Mouse (Mus musculus): Measurements from ENCODE around the gene Nova2. TPM values are rescaled to one million over a fixed set of nuclear protein-coding genes. Genes with fewer than 3 reads are reported as not detected.

The Nova2 gene
- polyA plus RNA-seq, 1 experiment from 2014 or later, result 0.29 TPM

DNA sequence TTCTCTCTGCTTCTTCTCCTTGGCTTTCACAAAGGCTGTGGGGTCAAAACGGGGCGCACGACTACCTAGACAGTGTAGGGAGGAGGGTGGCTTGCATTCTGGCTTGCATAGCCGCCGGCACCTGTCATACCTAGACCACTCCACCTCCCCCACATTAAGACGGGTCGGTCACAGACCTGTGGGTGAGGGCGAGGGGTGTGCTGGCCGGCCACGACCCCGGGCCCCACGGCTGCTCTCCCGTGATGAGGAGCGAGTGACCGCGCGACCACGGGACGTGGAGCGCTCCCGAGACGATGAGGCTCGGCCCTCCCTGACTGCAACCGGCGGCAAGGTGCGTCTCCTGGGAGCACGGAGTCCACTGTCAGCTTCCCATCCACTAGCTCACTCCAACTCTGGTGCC, 32.7 kb upstream of the Nova2 start:
- DNase-seq (ENCODE audit: low spot score) (peak; percentile 28), ATAC-seq (ENCODE audit: insufficient number of reproducible peaks, low FRiP score, low TSS enrichment, low read depth) (0 out of 2 replicates have a peak, but pooled peaks have one; percentile 35)
- Histone ChIP-seq H3K36me3 (ENCODE audit: control insufficient read depth, insufficient read depth, low read length) (no peaks in the 10 kb centered on the region), H3K4me3 (ENCODE audit: low read depth, low read length) (no peak overlapping the region), H3K4me2 (ENCODE audit: low read depth, severe bottlenecking) (peak overlapping the region; percentile 79; the same call in 1 of the 2 replicates), H3K27ac (replicated peaks; ENCODE audit: low read depth, low read length) (no peak overlapping the region), H3K4me1 (ENCODE audit: control insufficient read depth, insufficient read depth, low read length) (peaks cover 11% of the 10 kb centered on the region), H3K9me3 (ENCODE audit: control insufficient read depth, low read length) (no peaks in the 10 kb centered on the region), H3K27me3 (ENCODE audit: control insufficient read depth, insufficient read depth, low read length) (peaks cover 6% of the 10 kb centered on the region), H3K9ac (ENCODE audit: low read length) (no peak overlapping the region)
- 30% methylated on average over 27 of the region's 27 CpGs for WGBS

DNA sequence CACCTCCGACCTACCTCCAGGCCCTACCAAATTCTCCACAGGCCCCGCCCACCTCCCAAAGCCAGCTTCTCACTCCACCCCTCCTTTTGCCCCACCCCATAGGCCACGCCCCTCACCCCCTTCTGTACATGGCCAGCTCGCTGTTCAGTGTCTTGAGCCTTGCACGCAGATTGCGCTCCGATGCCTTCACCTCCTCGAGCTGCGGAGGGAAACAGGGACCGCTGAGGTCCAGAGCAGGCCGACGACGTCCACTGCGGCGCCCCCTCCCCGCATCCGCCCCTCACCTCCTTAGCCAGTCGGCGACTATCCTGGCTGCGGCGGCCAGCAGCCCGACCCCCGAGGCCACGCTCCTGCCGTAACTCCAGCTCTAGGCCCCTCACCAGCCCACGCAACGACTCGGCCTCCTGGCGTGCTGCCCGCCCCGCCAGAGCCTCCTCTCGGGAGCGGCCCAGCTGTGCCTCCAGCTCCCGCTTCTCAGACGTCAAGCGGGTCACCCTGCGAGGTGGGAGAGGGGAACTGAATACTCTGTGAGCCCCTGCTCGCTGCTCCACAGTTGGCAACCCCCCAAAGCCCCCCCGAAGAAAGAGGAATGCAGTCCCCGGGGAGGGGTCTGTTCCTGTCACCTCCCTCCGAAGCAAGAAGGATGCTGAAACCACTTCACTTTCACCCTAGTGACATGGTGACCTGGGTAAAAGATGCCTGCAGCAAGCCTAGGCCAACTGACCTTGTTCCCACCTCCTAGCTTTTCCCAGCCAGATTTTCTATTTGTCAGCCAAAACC, 31.8 kb upstream of the Nova2 start:
- no peaks in the 10 kb centered on the region for H3K9me3 ChIP-seq (ENCODE audit: control insufficient read depth, low read length)
- ATAC-seq (ENCODE audit: insufficient number of reproducible peaks, low FRiP score, low TSS enrichment, low read depth) (peak; percentile 63; the same call in 1 of the 2 replicates), DNase-seq (ENCODE audit: low spot score) (peak; percentile 80)
- peaks cover 11% of the 10 kb centered on the region for H3K4me1 ChIP-seq (ENCODE audit: control insufficient read depth, insufficient read depth, low read length)
- H3K4me2 ChIP-seq (ENCODE audit: low read depth, severe bottlenecking), result peak overlapping the region; percentile 79
- peak overlapping the region; percentile 64 for H3K9ac ChIP-seq (ENCODE audit: low read length)
- no peaks in the 10 kb centered on the region for H3K36me3 ChIP-seq (ENCODE audit: control insufficient read depth, insufficient read depth, low read length)
- peaks cover 6% of the 10 kb centered on the region for H3K27me3 ChIP-seq (ENCODE audit: control insufficient read depth, insufficient read depth, low read length)
- WGBS, result under 1% methylated on average over 40 of the region's 41 CpGs
- no peak overlapping the region for H3K27ac ChIP-seq (replicated peaks; ENCODE audit: low read depth, low read length)
- peak overlapping the region; percentile 32 for H3K4me3 ChIP-seq (ENCODE audit: low read depth, low read length)

DNA sequence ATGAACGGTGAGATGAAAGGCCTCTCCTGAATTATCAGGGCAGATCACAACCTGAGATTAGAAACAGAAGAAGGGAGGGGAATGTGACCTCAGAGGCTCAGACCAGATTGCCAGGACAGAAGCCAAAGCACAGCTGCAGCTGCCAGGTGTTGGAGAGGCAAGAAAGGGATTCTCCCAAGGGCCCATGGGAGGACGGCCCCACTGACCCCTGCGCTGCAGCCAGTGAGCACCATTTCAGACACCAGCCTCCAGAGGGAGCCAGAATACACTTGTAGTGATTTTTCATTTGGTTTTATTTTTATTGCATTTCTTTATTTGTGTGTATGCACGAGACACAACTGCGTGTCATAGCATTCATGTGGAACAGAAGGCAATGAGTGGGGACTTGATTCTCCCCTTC, 29.2 kb upstream of the Nova2 start:
- Histone ChIP-seq H3K9me3 (ENCODE audit: control insufficient read depth, low read length) (no peaks in the 10 kb centered on the region), H3K4me1 (ENCODE audit: control insufficient read depth, insufficient read depth, low read length) (peaks cover 11% of the 10 kb centered on the region), H3K27me3 (ENCODE audit: control insufficient read depth, insufficient read depth, low read length) (peaks cover 6% of the 10 kb centered on the region), H3K36me3 (ENCODE audit: control insufficient read depth, insufficient read depth, low read length) (no peaks in the 10 kb centered on the region), H3K4me2 (ENCODE audit: low read depth, severe bottlenecking) (no peak overlapping the region), H3K27ac (replicated peaks; ENCODE audit: low read depth, low read length) (no peak overlapping the region), H3K4me3 (ENCODE audit: low read depth, low read length) (no peak overlapping the region), H3K9ac (ENCODE audit: low read length) (no peak overlapping the region)
- DNase-seq (ENCODE audit: low spot score) (peak; percentile 50), ATAC-seq (ENCODE audit: insufficient number of reproducible peaks, low FRiP score, low TSS enrichment, low read depth) (no peak)
- WGBS, result 54% methylated on average over 5 of the region's 5 CpGs

DNA sequence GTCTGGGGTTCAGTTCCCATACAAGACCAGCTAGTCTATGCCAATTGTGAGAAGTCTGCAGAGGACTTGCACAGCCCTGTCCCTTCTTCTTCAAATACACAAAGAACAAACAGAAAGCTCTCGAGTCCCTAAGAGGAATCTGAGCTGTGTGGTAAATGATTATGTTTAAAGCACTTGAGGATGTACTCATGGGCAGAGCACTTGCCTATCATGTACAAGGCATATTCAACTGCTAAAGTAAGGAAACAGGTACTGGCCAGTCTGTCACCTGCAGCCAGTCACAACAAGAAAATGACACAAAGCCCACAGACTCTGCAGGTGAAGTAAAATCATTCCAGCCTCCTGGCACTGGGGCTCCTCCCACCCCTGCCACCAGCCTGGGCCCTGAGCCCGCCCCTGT, 25.2 kb upstream of the Nova2 start:
- H3K9ac ChIP-seq (ENCODE audit: low read length), result no peak overlapping the region
- DNase-seq (ENCODE audit: low spot score) (no peak), ATAC-seq (ENCODE audit: insufficient number of reproducible peaks, low FRiP score, low TSS enrichment, low read depth) (no peak)
- no peaks in the 10 kb centered on the region for H3K27me3 ChIP-seq (ENCODE audit: control insufficient read depth, insufficient read depth, low read length)
- WGBS, result 92% methylated on average over 2 of the region's 2 CpGs
- H3K36me3 ChIP-seq (ENCODE audit: control insufficient read depth, insufficient read depth, low read length), result no peaks in the 10 kb centered on the region
- no peak overlapping the region for H3K4me3 ChIP-seq (ENCODE audit: low read depth, low read length)
- no peaks in the 10 kb centered on the region for H3K4me1 ChIP-seq (ENCODE audit: control insufficient read depth, insufficient read depth, low read length)
- H3K4me2 ChIP-seq (ENCODE audit: low read depth, severe bottlenecking), result no peak overlapping the region
- no peak overlapping the region for H3K27ac ChIP-seq (replicated peaks; ENCODE audit: low read depth, low read length)
- no peaks in the 10 kb centered on the region for H3K9me3 ChIP-seq (ENCODE audit: control insufficient read depth, low read length)

DNA sequence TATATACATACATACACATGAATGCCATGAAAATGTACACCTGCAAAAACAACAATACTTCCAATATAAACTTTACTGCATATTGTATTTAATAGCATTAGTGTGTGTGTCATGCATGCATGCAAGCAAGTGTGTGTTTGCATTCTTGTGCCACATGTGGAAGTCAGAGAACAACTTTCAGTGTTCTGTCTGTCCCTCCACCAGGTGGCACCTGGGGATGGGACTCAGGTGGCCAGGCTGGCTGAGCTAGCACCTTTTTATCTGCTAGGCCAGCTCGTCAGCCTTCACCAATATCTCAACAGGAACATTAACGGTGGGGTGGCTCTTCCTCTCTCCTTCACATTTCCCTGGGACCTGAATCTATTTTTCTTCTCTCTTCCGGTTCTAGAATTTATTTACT, 23.2 kb upstream of the Nova2 start:
- Histone ChIP-seq H3K27ac (replicated peaks; ENCODE audit: low read depth, low read length) (no peak overlapping the region), H3K9ac (ENCODE audit: low read length) (no peak overlapping the region), H3K4me2 (ENCODE audit: low read depth, severe bottlenecking) (no peak overlapping the region), H3K27me3 (ENCODE audit: control insufficient read depth, insufficient read depth, low read length) (no peaks in the 10 kb centered on the region), H3K4me1 (ENCODE audit: control insufficient read depth, insufficient read depth, low read length) (no peaks in the 10 kb centered on the region), H3K36me3 (ENCODE audit: control insufficient read depth, insufficient read depth, low read length) (no peaks in the 10 kb centered on the region), H3K4me3 (ENCODE audit: low read depth, low read length) (no peak overlapping the region), H3K9me3 (ENCODE audit: control insufficient read depth, low read length) (no peaks in the 10 kb centered on the region)
- no peak for ATAC-seq (ENCODE audit: insufficient number of reproducible peaks, low FRiP score, low TSS enrichment, low read depth)
- 79% methylated on average over 3 of the region's 3 CpGs for WGBS
- DNase-seq (ENCODE audit: low spot score), result no peak

DNA sequence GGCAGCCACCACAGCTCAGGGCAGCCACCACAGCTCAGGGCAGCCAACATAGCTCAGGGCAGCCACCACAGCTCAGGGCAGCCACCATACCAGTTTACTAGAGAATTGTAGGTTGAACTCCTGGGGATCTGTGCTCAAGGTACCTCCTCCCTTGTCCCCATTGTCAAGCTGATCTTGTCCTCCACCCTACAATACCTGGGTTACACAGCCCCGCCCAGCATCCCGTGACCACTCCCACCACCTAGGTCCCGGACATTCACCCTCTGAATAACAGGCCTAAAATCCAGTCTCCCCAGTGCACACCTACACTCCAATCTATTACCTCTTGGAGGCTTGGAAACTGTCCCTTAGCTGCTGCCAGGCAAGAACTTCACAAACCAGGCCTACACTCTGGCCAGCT, 20.7 kb upstream of the Nova2 start:
- H3K4me3 ChIP-seq (ENCODE audit: low read depth, low read length), result no peak overlapping the region
- H3K9ac ChIP-seq (ENCODE audit: low read length), result no peak overlapping the region
- no peak for DNase-seq (ENCODE audit: low spot score)
- H3K9me3 ChIP-seq (ENCODE audit: control insufficient read depth, low read length), result no peaks in the 10 kb centered on the region
- H3K27ac ChIP-seq (replicated peaks; ENCODE audit: low read depth, low read length), result no peak overlapping the region
- no peaks in the 10 kb centered on the region for H3K27me3 ChIP-seq (ENCODE audit: control insufficient read depth, insufficient read depth, low read length)
- H3K36me3 ChIP-seq (ENCODE audit: control insufficient read depth, insufficient read depth, low read length), result no peaks in the 10 kb centered on the region
- H3K4me1 ChIP-seq (ENCODE audit: control insufficient read depth, insufficient read depth, low read length), result no peaks in the 10 kb centered on the region
- 70% methylated on average over 3 of the region's 3 CpGs for WGBS
- no peak overlapping the region for H3K4me2 ChIP-seq (ENCODE audit: low read depth, severe bottlenecking)
- no peak for ATAC-seq (ENCODE audit: insufficient number of reproducible peaks, low FRiP score, low TSS enrichment, low read depth)

DNA sequence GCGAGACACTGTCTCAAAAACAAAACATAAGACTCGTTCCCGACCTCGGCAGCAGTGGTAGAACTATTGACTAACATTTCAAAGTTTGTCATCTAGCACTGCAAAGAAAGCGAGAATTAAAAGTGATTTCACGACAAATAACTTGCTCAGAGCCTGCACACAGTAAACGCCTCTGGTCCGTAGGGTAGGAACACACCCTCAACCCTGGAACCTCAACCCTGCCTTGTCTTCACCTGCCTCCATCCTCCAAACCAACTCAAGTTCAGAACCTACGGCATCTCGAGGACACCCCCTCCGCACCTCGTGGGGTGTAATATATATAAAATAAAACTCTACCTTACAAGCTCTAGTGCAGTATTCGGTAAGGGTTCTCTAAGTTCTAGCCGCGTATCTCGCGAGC, 15.9 kb upstream of the Nova2 start:
- Histone ChIP-seq H3K4me2 (ENCODE audit: low read depth, severe bottlenecking) (peak overlapping the region; percentile 62), H3K9ac (ENCODE audit: low read length) (peak overlapping the region; percentile 64), H3K4me3 (ENCODE audit: low read depth, low read length) (peak overlapping the region; percentile 64), H3K27me3 (ENCODE audit: control insufficient read depth, insufficient read depth, low read length) (no peaks in the 10 kb centered on the region), H3K27ac (replicated peaks; ENCODE audit: low read depth, low read length) (no peak overlapping the region), H3K4me1 (ENCODE audit: control insufficient read depth, insufficient read depth, low read length) (0 out of 2 replicates have a peak, but pooled peaks cover 3% of the 10 kb centered on the region), H3K36me3 (ENCODE audit: control insufficient read depth, insufficient read depth, low read length) (no peaks in the 10 kb centered on the region), H3K9me3 (ENCODE audit: control insufficient read depth, low read length) (no peaks in the 10 kb centered on the region)
- DNase-seq (ENCODE audit: low spot score) (no peak), ATAC-seq (ENCODE audit: insufficient number of reproducible peaks, low FRiP score, low TSS enrichment, low read depth) (no peak)
- WGBS, result 9% methylated on average over 17 of the region's 17 CpGs

DNA sequence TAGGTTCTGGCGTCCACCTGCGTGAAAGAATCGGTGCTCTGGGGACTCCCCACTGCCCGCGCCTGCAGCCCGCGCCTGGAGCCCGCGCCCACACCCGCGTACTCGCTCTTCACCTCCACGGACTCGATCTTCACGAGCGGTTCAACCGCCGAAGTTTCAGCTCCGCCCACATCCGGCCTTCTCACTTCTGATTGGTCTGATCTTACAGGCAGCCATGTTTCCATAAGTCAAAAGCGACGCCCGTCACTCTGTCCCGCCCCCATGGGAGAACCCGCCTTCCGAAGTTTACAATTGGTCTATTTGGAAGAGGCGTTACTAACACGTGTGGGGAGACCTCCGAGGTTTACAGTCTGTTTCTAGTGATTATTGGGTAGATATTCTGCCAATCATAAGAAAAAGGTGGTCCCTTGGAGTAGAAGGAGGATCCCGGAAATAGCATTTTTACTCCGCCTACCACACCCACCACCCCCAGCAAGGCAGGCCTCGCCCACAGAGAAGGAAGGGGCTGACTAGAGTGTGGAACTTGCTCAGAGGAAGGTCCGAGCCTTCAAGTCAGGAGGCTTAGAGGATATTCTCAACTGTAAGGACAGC, 15.4 kb upstream of the Nova2 start, which contains the start of gene Ccdc61:
TSS of gene Ccdc61 (minus strand) at position 175 of the 591 bp plus-strand sequence.
- under 1% methylated on average over 33 of the region's 33 CpGs for WGBS
- H3K9ac ChIP-seq (ENCODE audit: low read length), result peak within 1 kb of the TSS; percentile 64
- DNase-seq (ENCODE audit: low spot score) (peak; percentile 98), ATAC-seq (ENCODE audit: insufficient number of reproducible peaks, low FRiP score, low TSS enrichment, low read depth) (peak; percentile 100)
- H3K9me3 ChIP-seq (ENCODE audit: control insufficient read depth, low read length), result no peaks in the 10 kb centered on the region
- peak within 1 kb of the TSS; percentile 62 for H3K4me2 ChIP-seq (ENCODE audit: low read depth, severe bottlenecking)
- no peak within 1 kb of the TSS for H3K27ac ChIP-seq (replicated peaks; ENCODE audit: low read depth, low read length)
- H3K4me1 ChIP-seq (ENCODE audit: control insufficient read depth, insufficient read depth, low read length), result 0 out of 2 replicates have a peak, but pooled peaks cover 3% of the 10 kb centered on the region
- H3K27me3 ChIP-seq (ENCODE audit: control insufficient read depth, insufficient read depth, low read length), result no peaks in the 10 kb centered on the region
- peak within 1 kb of the TSS; percentile 64 for H3K4me3 ChIP-seq (ENCODE audit: low read depth, low read length)
- no peaks in the 10 kb centered on the region for H3K36me3 ChIP-seq (ENCODE audit: control insufficient read depth, insufficient read depth, low read length)
